Mouse (Mus musculus) kidney, adult 2 months (tissue): Measurements from ENCODE around the gene Trim75. TPM values are rescaled to one million over a fixed set of nuclear protein-coding genes. Genes with fewer than 3 reads are reported as not detected.

Source experiments
- DNase-seq: peaks from one replicate; pipeline ENCODE4 v3.0.0; 2021
- H3K27ac ChIP-seq: fragments of 200-500 bp; 2 replicates; pipeline ENCODE4 v1.5.1; 2012; ENCODE audit warnings: low read depth, low read length, control low read depth, inconsistent platforms; ENCODE audit not compliant: insufficient read depth
- H3K27me3 ChIP-seq: fragments of 200-500 bp; replicated peaks from 2 replicates; pipeline ENCODE4 v1.6.1; 2012; ENCODE audit warnings: mild to moderate bottlenecking, moderate library complexity, low read length, inconsistent platforms; ENCODE audit not compliant: control insufficient read depth, insufficient read depth
- H3K36me3 ChIP-seq: fragments of 200-500 bp; 2 replicates; pipeline ENCODE4 v1.6.1; 2012; ENCODE audit warnings: mild to moderate bottlenecking, moderate library complexity, low read length, inconsistent platforms; ENCODE audit not compliant: control insufficient read depth, insufficient read depth
- H3K4me1 ChIP-seq: fragments of 200-500 bp; 2 replicates; pipeline ENCODE4 v1.6.1; 2011; ENCODE audit warnings: low read length; ENCODE audit not compliant: control insufficient read depth, insufficient read depth
- H3K4me3 ChIP-seq: fragments of 200-500 bp; 2 replicates; pipeline ENCODE4 v1.5.1; 2011; ENCODE audit warnings: mild to moderate bottlenecking, low read depth, low read length, control low read depth; ENCODE audit not compliant: insufficient read depth
- CTCF ChIP-seq: fragments of 200-500 bp; conservative IDR thresholded peaks from 2 replicates; pipeline ENCODE4 v1.5.1; 2011; ENCODE audit warnings: low read depth, mild to moderate bottlenecking, control low read depth, low read length, moderate library complexity, mixed read lengths; ENCODE audit not compliant: insufficient read depth, insufficient read length
- POLR2A ChIP-seq: fragments of 200-500 bp; IDR thresholded peaks from one replicate; pipeline ENCODE4 v1.6.1; 2011; ENCODE audit warnings: low read depth, low read length, control low read depth
- WGBS: fragments of 180-500 bp; shearing (Covaris S2); methylation state at CpG from one replicate; pipeline ENCODE4 v1.1.7; 2018; 5-methylcytosine and 5-hydroxymethylcytosine counted together
- polyA plus RNA-seq: library from polyadenylated mRNA; depleted of rRNA; stranded (reverse); fragments of >200 nt; gene quantifications from 2 replicates; pipeline ENCODE4 v1.2.3, GENCODE M21; 2012; rRNA removed

Trim75 gene
- polyA plus RNA-seq = 0.03 and 0.10 TPM in 2 replicates

DNA sequence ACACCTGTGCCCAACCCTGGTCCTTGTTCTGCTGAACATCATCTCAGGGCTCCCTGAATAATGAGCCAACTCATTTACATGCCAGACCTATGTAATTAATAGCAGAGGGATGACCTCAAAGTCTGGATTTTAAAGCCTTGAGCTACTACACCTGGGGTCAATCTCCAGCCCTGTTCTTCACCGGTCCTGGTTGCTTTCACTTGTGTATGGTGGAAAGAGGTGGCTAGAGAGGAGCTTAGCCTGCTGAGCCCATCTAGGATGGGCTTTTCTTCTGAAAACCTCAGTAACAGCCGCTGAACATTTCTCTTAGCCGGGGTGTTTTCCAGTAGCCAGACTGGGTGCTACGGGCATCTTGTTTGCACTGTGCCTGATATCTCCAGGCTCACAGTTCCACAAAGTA, at the start of gene Trim75:
Trim75 (minus strand) TSS at position 101 of the 400 bp plus-strand sequence.
- no peak for TF ChIP-seq CTCF
- no peak for DNase-seq
- WGBS = 86% methylated on average over 4 of the region's 4 CpGs
- no peaks in the 10 kb centered on the region for H3K27me3 ChIP-seq
- no peak within 1 kb of the TSS for H3K27ac ChIP-seq
- H3K36me3 ChIP-seq = no peaks in the 10 kb centered on the region
- H3K4me1 ChIP-seq = no peaks in the 10 kb centered on the region
- no peak within 1 kb of the TSS for H3K4me3 ChIP-seq

DNA sequence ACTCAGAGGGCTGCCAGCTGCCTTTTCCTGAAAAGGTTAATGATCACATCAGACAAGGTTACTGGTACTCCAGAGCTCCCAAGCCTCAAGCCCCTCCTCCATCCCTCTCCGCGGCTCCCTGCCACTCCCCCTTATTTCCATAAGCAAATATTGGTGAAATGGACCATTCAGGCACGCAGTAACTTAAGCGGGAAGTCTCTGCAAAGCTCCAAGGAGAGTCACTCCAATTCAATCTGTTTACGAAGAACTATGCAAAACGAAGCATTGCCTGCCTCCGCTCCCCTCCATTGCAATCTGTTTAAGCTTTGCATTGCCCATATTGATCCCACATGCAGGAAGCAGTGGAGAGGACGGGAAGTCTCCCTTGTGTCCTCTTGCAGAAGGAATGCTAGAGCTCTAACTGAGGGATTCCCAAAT, 49.5 kb upstream of the Trim75 start, which contains the start of gene Apela:
Apela (minus strand) TSS at position 220 of the 417 bp plus-strand sequence.
- Histone ChIP-seq H3K27ac (peak within 1 kb of the TSS; percentile 59), H3K27me3 (no peaks in the 10 kb centered on the region), H3K36me3 (no peaks in the 10 kb centered on the region), H3K4me1 (peaks cover 3% of the 10 kb centered on the region; the same call in 1 of the 2 replicates), H3K4me3 (peak within 1 kb of the TSS; percentile 44)
- under 1% methylated on average over 8 of the region's 8 CpGs for WGBS
- no peak for TF ChIP-seq CTCF
- TF ChIP-seq POLR2A = no peak
- DNase-seq = peak; percentile 77

DNA sequence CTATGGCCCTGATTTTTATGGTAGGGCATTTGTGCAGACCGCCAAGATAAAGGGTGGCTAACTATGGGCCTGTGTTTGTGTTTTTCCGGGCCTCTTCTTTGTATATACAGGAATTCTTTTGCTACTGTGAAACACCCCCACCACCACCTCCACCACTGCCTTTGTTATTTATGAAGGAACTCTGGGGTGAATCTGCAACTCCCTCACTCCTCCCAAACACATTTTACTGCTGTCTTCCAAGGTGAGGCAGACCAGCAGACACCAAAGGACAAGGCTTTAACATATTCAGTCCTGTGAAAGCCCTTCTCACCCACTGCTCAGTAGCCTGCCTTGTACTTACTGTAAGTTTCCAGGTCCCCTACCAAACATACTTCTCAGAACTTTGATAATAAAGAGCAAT, 46.5 kb upstream of the Trim75 start:
- Histone ChIP-seq H3K27ac (peak overlapping the region; percentile 51; the same call in 1 of the 2 replicates), H3K4me1 (peaks cover 8% of the 10 kb centered on the region; the same call in 1 of the 2 replicates), H3K27me3 (no peaks in the 10 kb centered on the region), H3K36me3 (no peaks in the 10 kb centered on the region), H3K4me3 (no peak overlapping the region)
- no peak for DNase-seq
- TF ChIP-seq CTCF (no peak), POLR2A (no peak)
- 51% methylated on average over 2 of the region's 2 CpGs for WGBS

DNA sequence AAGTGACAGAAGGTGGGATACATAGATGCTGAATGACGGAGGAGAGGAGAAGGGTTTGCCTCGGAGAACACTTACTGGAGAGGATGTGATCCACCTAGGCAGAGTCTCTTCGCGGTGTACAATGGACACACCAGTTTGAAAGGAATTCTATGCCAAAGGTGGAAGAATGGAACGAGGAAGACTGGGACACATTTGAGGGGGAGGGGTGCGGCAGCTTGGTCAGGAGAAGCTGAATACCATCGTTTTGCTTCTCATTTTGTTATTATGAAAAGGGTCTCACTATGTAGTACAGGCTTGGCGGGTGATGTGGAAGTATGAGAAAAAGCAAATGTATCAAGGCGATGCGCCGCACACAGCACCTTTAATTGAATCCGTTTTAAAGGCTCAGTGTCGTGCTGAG, 45.4 kb upstream of the Trim75 start:
- TF ChIP-seq POLR2A = no peak
- TF ChIP-seq CTCF = no peak
- no peaks in the 10 kb centered on the region for H3K27me3 ChIP-seq
- DNase-seq = no peak
- H3K36me3 ChIP-seq = no peaks in the 10 kb centered on the region
- WGBS = 79% methylated on average over 13 of the region's 13 CpGs
- no peak overlapping the region; the same call in 1 of the 2 replicates for H3K4me3 ChIP-seq
- peaks cover 10% of the 10 kb centered on the region; the same call in 1 of the 2 replicates for H3K4me1 ChIP-seq
- peak overlapping the region; percentile 30 for H3K27ac ChIP-seq

DNA sequence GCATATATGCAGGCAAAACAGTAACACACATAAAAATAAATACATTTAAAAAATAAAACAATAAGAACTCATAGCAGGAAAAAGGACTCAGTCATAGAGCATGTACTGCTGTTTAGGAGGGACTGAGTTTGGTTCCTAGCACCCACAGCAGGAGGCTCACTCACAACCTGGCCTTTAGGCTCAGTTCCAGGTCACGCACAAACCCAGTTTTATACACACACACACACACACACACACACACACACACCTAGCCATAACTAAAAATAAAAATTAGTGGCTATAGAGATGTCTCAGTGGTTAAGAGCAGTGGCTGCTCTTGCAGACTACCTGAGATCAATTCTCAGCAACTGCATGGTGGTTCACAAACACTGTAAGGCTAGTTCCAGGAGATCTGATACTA, 44.5 kb upstream of the Trim75 start:
- Histone ChIP-seq H3K4me3 (no peak overlapping the region), H3K4me1 (peaks cover 7% of the 10 kb centered on the region; the same call in 1 of the 2 replicates), H3K27me3 (no peaks in the 10 kb centered on the region), H3K27ac (0 out of 2 replicates have a peak overlapping the region, but pooled peaks have one; percentile 21), H3K36me3 (no peaks in the 10 kb centered on the region)
- no peak for DNase-seq
- TF ChIP-seq CTCF (no peak), POLR2A (no peak)
- WGBS = 96% methylated on average over 1 of the region's 1 CpGs

DNA sequence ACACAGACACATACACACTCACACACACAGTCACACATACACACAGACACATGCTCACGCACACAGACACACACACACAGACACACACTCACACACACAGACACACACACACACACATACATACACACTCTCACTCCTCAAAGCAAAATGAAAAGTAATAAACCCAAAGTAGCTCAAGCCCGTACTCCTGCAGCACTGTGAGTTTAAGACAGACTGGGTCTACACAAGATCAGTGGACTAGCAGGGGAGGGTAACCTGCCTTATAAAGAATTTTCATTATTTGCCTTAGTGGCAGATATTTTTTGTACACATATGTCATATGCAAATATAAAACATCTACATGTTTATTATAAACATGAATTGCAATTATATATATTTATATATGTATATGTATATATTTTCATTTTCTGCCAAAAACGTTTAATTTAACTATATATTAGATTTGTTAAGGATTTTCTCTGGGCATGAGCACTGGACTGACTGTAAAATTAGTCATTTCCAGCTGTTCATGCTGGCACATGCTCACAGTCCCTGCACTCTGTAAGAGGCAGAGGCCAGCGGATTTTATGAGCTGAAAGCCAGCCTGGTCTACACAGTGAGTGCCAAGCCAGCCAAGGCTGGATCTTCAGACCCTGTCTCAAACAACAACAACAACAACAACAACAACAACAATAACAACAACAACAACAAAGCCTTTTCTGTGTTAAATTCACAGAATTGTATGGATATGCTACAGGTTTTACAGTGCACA, 43.3 kb upstream of the Trim75 start:
- H3K4me3 ChIP-seq = no peak overlapping the region
- H3K4me1 ChIP-seq = peaks cover 7% of the 10 kb centered on the region; the same call in 1 of the 2 replicates
- H3K27ac ChIP-seq = peak overlapping the region; percentile 90
- DNase-seq = no peak
- WGBS = 72% methylated on average over 4 of the region's 4 CpGs
- H3K27me3 ChIP-seq = no peaks in the 10 kb centered on the region
- no peaks in the 10 kb centered on the region for H3K36me3 ChIP-seq
- TF ChIP-seq POLR2A = no peak
- no peak for TF ChIP-seq CTCF

DNA sequence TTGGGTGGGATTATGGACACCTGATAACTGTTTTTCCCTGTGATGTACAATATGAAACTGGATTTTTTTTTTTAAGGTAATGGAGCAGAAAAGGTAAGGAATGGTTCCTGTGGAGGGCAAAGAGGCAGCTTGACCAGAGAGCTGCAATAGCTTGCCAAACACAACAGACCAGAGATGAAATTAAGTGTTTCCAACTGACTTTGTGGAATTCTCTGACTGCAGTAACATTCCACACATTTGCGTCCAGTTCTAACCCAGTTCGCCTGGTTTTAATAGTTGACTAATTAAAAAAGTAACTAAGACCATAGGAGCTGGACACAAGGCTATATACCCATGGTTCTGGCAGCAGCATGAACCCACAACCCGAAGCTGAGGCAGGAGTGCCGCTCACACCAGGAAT, 42.1 kb upstream of the Trim75 start:
- TF ChIP-seq CTCF (no peak), POLR2A (no peak)
- H3K4me1 ChIP-seq = peaks cover 7% of the 10 kb centered on the region; the same call in 1 of the 2 replicates
- H3K36me3 ChIP-seq = no peaks in the 10 kb centered on the region
- WGBS = 32% methylated on average over 4 of the region's 4 CpGs
- H3K27ac ChIP-seq = peak overlapping the region; percentile 90
- H3K4me3 ChIP-seq = no peak overlapping the region
- peak; percentile 61 for DNase-seq
- no peaks in the 10 kb centered on the region for H3K27me3 ChIP-seq
